Mouse (Mus musculus) liver, embryonic 15.5 days (tissue): ENCODE measurements around the gene Retreg3. TPM values are rescaled to one million over a fixed set of nuclear protein-coding genes. Genes with fewer than 3 reads are reported as not detected.

Experiments used
- ATAC-seq: fragments of 200-750 bp; cut with Nextera tagmentation; 2 replicates; pipeline ENCODE4 v1.8.0; 2017; ENCODE audit warnings: moderate number of reproducible peaks, mild to moderate bottlenecking, moderate library complexity; ENCODE audit not compliant: insufficient read depth
- H3K27ac ChIP-seq: fragments of 300-500 bp; sonication (generic); replicated peaks from 2 replicates; pipeline ENCODE4 v1.5.1; 2015; ENCODE audit warnings: mild to moderate bottlenecking, inconsistent platforms
- H3K27me3 ChIP-seq: fragments of 300-500 bp; sonication (generic); 2 replicates; pipeline ENCODE4 v1.6.1; 2015; ENCODE audit warnings: mild to moderate bottlenecking, inconsistent platforms
- H3K36me3 ChIP-seq: fragments of 300-500 bp; sonication (generic); replicated peaks from 2 replicates; pipeline ENCODE4 v1.6.1; 2015; ENCODE audit warnings: moderate library complexity, mild to moderate bottlenecking, inconsistent platforms
- H3K4me1 ChIP-seq: fragments of 300-500 bp; sonication (generic); replicated peaks from 2 replicates; pipeline ENCODE4 v1.6.1; 2015; ENCODE audit warnings: inconsistent platforms
- H3K4me2 ChIP-seq: fragments of 300-500 bp; sonication (generic); 2 replicates; pipeline ENCODE4 v1.6.1; 2015; ENCODE audit warnings: moderate library complexity, mild to moderate bottlenecking, inconsistent platforms
- H3K4me3 ChIP-seq: fragments of 300-500 bp; sonication (generic); replicated peaks from 2 replicates; pipeline ENCODE4 v1.5.1; 2015; ENCODE audit warnings: mild to moderate bottlenecking, inconsistent platforms
- H3K9ac ChIP-seq: fragments of 300-500 bp; sonication (generic); 2 replicates; pipeline ENCODE4 v1.6.1; 2015; ENCODE audit warnings: moderate library complexity, mild to moderate bottlenecking, inconsistent platforms
- H3K9me3 ChIP-seq: fragments of 300-500 bp; sonication (generic); replicated peaks from 2 replicates; pipeline ENCODE4 v1.6.1; 2016; ENCODE audit warnings: inconsistent platforms
- WGBS: fragments of 180-500 bp; shearing (Covaris S2); methylation state at CpG from one replicate; pipeline ENCODE4 v1.1.7; 2015; ENCODE audit warnings: mixed read lengths; ENCODE audit not compliant: insufficient replicate concordance; 5-methylcytosine and 5-hydroxymethylcytosine counted together
- polyA plus RNA-seq: library from polyadenylated mRNA; unstranded; fragments of >200 nt; fragmentation: Nextera tagmentation; extraction: Ambion mirVana; gene quantifications from 2 replicates; pipeline ENCODE4 v1.2.1, GENCODE M21; 2015

Gene Retreg3
- 13.4 and 13.6 TPM in 2 replicates for polyA plus RNA-seq

GRCm38 (mm10) chr11:101119761-101120544, at the start of gene Retreg3, which contains the start of gene Tubg1:
Retreg3 (minus strand) TSS chr11:101119893.
Tubg1 (plus strand) TSS chr11:101119938.
- H3K9me3 ChIP-seq = no peaks in the 10 kb centered on the region
- peaks cover 45% of the 10 kb centered on the region for H3K36me3 ChIP-seq
- under 1% methylated on average over 61 of the region's 61 CpGs for WGBS
- no peaks in the 10 kb centered on the region for H3K27me3 ChIP-seq
- peak within 1 kb of the TSS; percentile 96 for H3K9ac ChIP-seq
- peak; percentile 93 for ATAC-seq
- H3K4me1 ChIP-seq = peaks cover 49% of the 10 kb centered on the region
- H3K4me2 ChIP-seq = peak within 1 kb of the TSS; percentile 99
- H3K27ac ChIP-seq = peak within 1 kb of the TSS; percentile 97
- H3K4me3 ChIP-seq = peak within 1 kb of the TSS; percentile 93

- ATAC-seq = no peak
Measured at GRCm38 (mm10) chr11:101168301-101168980, 48.7 kb upstream of the Retreg3 start.

GRCm38 (mm10) chr11:101167963-101168300, 48.2 kb upstream of the Retreg3 start:
- Histone ChIP-seq H3K27me3 (peaks cover 100% of the 10 kb centered on the region), H3K9ac (no peak overlapping the region)
- WGBS = 35% methylated on average over 8 of the region's 8 CpGs

More at GRCm38 (mm10) chr11:101168301-101168980, 48.7 kb upstream of the Retreg3 start:
- WGBS = 27% methylated on average over 18 of the region's 18 CpGs
- no peak overlapping the region for H3K9ac ChIP-seq
- H3K27me3 ChIP-seq = peaks cover 100% of the 10 kb centered on the region
- H3K4me2 ChIP-seq = no peak overlapping the region
- 0 out of 2 replicates have a peak, but pooled peaks cover 4% of the 10 kb centered on the region for H3K36me3 ChIP-seq
- no peak overlapping the region for H3K4me3 ChIP-seq
- H3K4me1 ChIP-seq = peaks cover 68% of the 10 kb centered on the region
- H3K27ac ChIP-seq = no peak overlapping the region
- H3K9me3 ChIP-seq = no peaks in the 10 kb centered on the region

GRCm38 (mm10) chr11:101167211-101167962, 47.7 kb upstream of the Retreg3 start:
- 49% methylated on average over 19 of the region's 19 CpGs for WGBS
- Histone ChIP-seq H3K4me3 (no peak overlapping the region), H3K4me1 (peaks cover 62% of the 10 kb centered on the region), H3K9ac (no peak overlapping the region), H3K27ac (no peak overlapping the region), H3K4me2 (no peak overlapping the region), H3K36me3 (0 out of 2 replicates have a peak, but pooled peaks cover 4% of the 10 kb centered on the region), H3K9me3 (no peaks in the 10 kb centered on the region), H3K27me3 (peaks cover 100% of the 10 kb centered on the region)
- no peak for ATAC-seq

More at GRCm38 (mm10) chr11:101167963-101168300, 48.2 kb upstream of the Retreg3 start:
- Histone ChIP-seq H3K36me3 (0 out of 2 replicates have a peak, but pooled peaks cover 4% of the 10 kb centered on the region), H3K27ac (no peak overlapping the region), H3K4me1 (peaks cover 65% of the 10 kb centered on the region), H3K9me3 (no peaks in the 10 kb centered on the region), H3K4me2 (no peak overlapping the region), H3K4me3 (no peak overlapping the region)
- no peak for ATAC-seq

- no peak for ATAC-seq
- WGBS = 52% methylated on average over 14 of the region's 14 CpGs
- Histone ChIP-seq H3K4me1 (peaks cover 52% of the 10 kb centered on the region), H3K27ac (no peak overlapping the region), H3K4me2 (no peak overlapping the region), H3K4me3 (no peak overlapping the region), H3K27me3 (peaks cover 100% of the 10 kb centered on the region), H3K9me3 (no peaks in the 10 kb centered on the region), H3K36me3 (0 out of 2 replicates have a peak, but pooled peaks cover 4% of the 10 kb centered on the region), H3K9ac (no peak overlapping the region)
Measured at GRCm38 (mm10) chr11:101166357-101166756, 46.7 kb upstream of the Retreg3 start.

GRCm38 (mm10) chr11:101164677-101165580, 45.2 kb upstream of the Retreg3 start:
- 0 out of 2 replicates have a peak overlapping the region, but pooled peaks have one; percentile 3 for H3K4me3 ChIP-seq
- H3K27me3 ChIP-seq = peaks cover 97% of the 10 kb centered on the region
- H3K9ac ChIP-seq = no peak overlapping the region
- peak overlapping the region; percentile 43 for H3K4me2 ChIP-seq
- ATAC-seq = 0 out of 2 replicates have a peak, but pooled peaks have one; percentile 22
- no peaks in the 10 kb centered on the region for H3K9me3 ChIP-seq
- 14% methylated on average over 35 of the region's 35 CpGs for WGBS
- H3K4me1 ChIP-seq = peaks cover 39% of the 10 kb centered on the region
- no peak overlapping the region for H3K27ac ChIP-seq
- H3K36me3 ChIP-seq = 0 out of 2 replicates have a peak, but pooled peaks cover 4% of the 10 kb centered on the region

- ATAC-seq = no peak
- H3K4me3 ChIP-seq = peak overlapping the region; percentile 17; the same call in 1 of the 2 replicates
- no peaks in the 10 kb centered on the region for H3K9me3 ChIP-seq
- H3K4me2 ChIP-seq = peak overlapping the region; percentile 39
- WGBS = 10% methylated on average over 21 of the region's 21 CpGs
- peaks cover 33% of the 10 kb centered on the region for H3K4me1 ChIP-seq
- no peak overlapping the region for H3K27ac ChIP-seq
- no peak overlapping the region for H3K9ac ChIP-seq
- H3K36me3 ChIP-seq = 0 out of 2 replicates have a peak, but pooled peaks cover 4% of the 10 kb centered on the region
- H3K27me3 ChIP-seq = peaks cover 97% of the 10 kb centered on the region
Measured at GRCm38 (mm10) chr11:101164351-101164665, 44.6 kb upstream of the Retreg3 start.

GRCm38 (mm10) chr11:101163476-101164350, 44.0 kb upstream of the Retreg3 start:
- Histone ChIP-seq H3K4me1 (peaks cover 27% of the 10 kb centered on the region), H3K4me3 (peak overlapping the region; percentile 17; the same call in 1 of the 2 replicates), H3K36me3 (0 out of 2 replicates have a peak, but pooled peaks cover 4% of the 10 kb centered on the region), H3K9ac (no peak overlapping the region), H3K9me3 (no peaks in the 10 kb centered on the region), H3K4me2 (peak overlapping the region; percentile 39), H3K27me3 (peaks cover 97% of the 10 kb centered on the region), H3K27ac (no peak overlapping the region)
- 20% methylated on average over 49 of the region's 49 CpGs for WGBS
- ATAC-seq = 0 out of 2 replicates have a peak, but pooled peaks have one; percentile 6

- no peak for ATAC-seq
Measured at GRCm38 (mm10) chr11:101162772-101163171, 43.1 kb upstream of the Retreg3 start.

More at GRCm38 (mm10) chr11:101162772-101163171, 43.1 kb upstream of the Retreg3 start:
- no peak overlapping the region for H3K4me2 ChIP-seq
- no peak overlapping the region for H3K4me3 ChIP-seq
- WGBS = 59% methylated on average over 5 of the region's 5 CpGs
- no peak overlapping the region for H3K27ac ChIP-seq
- 0 out of 2 replicates have a peak, but pooled peaks cover 4% of the 10 kb centered on the region for H3K36me3 ChIP-seq
- no peaks in the 10 kb centered on the region for H3K9me3 ChIP-seq
- no peak overlapping the region for H3K9ac ChIP-seq
- H3K4me1 ChIP-seq = peaks cover 21% of the 10 kb centered on the region
- peaks cover 97% of the 10 kb centered on the region for H3K27me3 ChIP-seq
